Mouse (Mus musculus) heart, postnatal 25 days (tissue): ENCODE measurements around the gene Usb1. TPM values are rescaled to one million over a fixed set of nuclear protein-coding genes. Genes with fewer than 3 reads are reported as not detected.

ENCODE experiments used
- DNase-seq: peaks from one replicate; pipeline ENCODE4 v3.0.0; 2022; ENCODE audit warnings: low spot score
- intact Hi-C: fragments of 180-260 bp; cut with DNase I; formaldehyde crosslinking; loops from one replicate; pipeline ENCODE4 v1.15.1; 2025
- total RNA-seq, 2 experiments: library from RNA; stranded (reverse); gene quantifications; 2 replicates each; pipeline ENCODE4 v1.2.3; 2021

The Usb1 gene
- total RNA-seq, 2 experiments from 2014 or later: 14.2 to 16.6 TPM

- intact Hi-C loops: loop anchor here (1.0 to 2.0 kb wide), 2 partner anchors 36 to 77 kb away; no protein-coding TSS in a partner anchor
- DNase-seq: no peak
These were observed 846 bp upstream of the Usb1 start for GRCm38 (mm10) chr8:95331156-95331719.

DNA sequence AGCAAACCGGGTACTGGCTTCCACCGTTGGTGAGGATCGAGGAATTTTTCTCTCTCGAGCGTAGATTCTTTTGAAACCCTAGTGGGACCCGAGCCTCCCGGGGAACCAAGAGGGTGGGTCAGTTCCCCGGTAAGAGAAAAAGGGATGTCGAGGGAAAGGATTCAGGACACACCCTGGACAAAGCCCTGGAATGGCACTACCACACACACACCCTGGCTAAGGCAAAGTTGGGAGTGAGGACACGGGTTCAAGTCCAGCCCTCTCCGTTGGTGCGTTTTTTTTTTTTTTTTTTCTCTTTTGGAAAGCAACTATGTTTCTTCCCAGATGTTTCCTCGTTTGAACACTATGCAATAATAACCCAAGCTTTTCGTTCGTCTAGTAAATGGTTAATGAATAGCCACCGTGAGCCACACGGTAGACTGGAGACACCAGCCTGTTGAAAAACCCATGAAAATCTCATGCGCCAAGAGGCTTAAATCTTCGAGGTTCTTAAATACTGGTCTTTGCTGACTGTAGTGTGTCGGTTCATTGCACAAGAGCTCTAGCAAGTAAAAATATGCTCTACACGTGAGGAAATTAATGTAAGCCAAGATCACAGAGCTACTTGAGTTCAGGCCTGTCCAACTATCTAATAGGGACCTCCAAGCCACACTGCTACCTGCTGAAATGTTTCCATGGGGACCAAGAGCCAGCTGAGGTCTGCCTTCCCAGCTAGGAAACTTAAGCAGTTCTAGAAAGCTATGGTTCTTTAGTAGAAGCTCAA is 534 bp downstream of the Usb1 start:
- no peak for DNase-seq
- intact Hi-C loops: no loop called here

DNA sequence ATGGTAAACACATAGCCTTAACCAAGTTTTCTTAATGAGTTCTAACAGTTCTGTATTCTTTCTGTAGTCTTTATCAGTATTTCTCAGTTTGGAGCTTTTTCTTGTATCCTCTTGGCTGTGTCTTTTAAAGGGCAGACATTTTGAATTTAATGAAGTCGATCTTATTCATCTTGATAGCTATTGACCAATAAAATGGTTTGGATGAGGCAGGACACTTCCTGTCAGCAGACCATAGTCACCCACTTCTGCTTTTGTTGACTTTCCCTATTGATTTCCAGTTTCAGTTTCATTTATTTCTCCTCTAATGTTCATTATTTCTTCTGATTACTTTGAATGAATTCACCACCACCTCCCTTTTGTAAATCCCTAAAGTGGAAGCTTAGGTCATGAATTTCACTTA is 3.6 kb downstream of the Usb1 start:
- DNase-seq: no peak
- intact Hi-C loops: no loop called here

DNA sequence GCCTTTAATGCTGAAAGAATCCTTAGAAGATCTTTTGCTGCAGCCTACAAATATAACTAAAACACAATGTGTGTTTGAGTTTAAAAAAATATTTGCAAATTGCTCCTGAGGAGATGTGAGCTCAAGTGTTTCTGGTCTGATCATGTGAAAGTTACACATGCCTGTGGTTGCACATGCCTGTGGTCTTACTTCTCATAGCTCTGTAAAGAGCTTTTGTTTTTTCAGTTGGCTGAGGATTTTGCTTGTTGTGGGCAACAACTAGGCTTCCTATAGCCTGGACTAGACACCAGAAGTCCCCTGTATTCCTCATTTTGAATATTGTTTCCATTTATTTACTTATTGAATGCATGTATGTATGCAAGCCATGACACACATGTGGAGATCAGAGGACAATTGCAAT is 4.3 kb downstream of the Usb1 start:
- no peak for DNase-seq
- intact Hi-C loops: no loop called here

GRCm38 (mm10) chr8:95341721-95342120 is 9.6 kb downstream of the Usb1 start:
- no peak for DNase-seq
- intact Hi-C loops: no loop called here

GRCm38 (mm10) chr8:95344668-95345067 is 12.6 kb downstream of the Usb1 start:
- intact Hi-C loops: loop anchor here (5.0 kb wide), 4 partner anchors 108 to 258 kb away; no protein-coding TSS in a partner anchor
- DNase-seq: no peak

DNA sequence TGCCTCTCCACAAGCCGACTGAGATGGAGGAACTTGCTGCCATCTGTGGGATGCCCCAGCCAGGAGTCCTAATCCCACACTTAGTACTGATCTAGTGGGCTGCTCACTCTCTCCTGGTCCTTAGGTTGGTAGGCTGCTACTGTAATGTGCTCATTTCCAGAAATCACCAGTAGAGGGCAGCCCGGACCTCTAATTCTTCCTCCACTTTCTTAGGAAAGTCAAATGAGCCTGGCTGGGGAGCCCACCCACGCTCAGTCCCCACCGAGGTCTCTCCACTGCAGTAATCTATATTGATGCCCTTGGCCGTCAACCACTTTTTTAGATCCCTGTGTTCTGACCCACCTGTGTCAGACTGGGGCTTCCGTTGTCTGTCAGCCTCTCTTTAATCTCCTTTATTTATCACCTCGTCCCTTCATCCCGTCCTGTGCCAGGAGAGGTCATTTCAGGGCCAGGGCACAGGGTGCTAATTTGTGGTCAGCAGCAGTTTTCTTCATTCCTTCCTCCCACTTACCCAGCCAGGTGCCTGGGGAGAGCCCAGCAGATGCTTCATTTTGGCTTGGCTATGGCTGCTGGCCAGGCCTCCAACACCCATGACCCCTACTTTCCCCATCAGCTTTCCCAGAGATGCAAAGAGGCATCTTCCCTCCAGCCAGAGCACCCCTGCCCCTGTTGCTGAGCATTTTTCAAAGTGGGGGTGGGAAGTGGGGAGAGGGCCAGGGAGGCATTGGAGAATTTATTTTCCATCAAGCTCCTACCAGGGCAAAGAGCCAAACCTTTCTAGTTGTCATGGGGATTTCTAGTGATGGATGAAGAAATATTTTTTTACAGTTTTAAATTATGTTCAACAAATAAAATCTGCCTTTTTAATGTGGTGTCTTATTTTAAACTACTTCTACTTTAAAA is 14.8 kb downstream of the Usb1 start:
- intact Hi-C loops: loop anchor here (1.0 to 5.0 kb wide), 6 partner anchors 83 to 350 kb away; no protein-coding TSS in a partner anchor
- DNase-seq: no peak

DNA sequence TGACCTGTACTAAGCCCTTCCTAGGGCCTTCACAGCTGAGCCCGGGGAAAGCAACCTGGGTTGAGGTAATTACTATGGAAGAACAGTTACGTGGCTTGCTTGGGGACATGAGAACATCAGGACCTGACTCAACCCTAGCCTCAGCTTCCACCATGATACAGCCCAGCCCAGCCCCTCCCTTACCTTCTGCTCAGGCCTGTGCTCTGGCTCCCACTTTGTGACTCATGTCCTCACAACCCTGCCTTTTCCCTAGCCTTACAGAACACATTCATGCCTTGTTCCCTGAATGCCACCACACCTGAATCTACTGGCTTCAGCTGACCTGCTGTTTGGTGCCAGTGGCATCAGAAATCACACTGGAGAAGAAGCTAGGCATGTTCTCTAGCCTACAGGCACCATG is 16.3 kb downstream of the Usb1 start:
- no peak for DNase-seq
- intact Hi-C loops: loop anchor here (5.0 kb wide), 4 partner anchors 104 to 254 kb away; no protein-coding TSS in a partner anchor

- intact Hi-C loops: loop anchor here (5.0 kb wide), 4 partner anchors 103 to 253 kb away; no protein-coding TSS in a partner anchor
- no peak for DNase-seq
These were observed 16.9 kb downstream of the Usb1 start for GRCm38 (mm10) chr8:95348811-95349630.

- intact Hi-C loops: loop anchor here (1.0 to 5.0 kb wide), 2 partner anchors 41 to 82 kb away; no protein-coding TSS in a partner anchor
- no peak for DNase-seq
These were observed 19.4 kb downstream of the Usb1 start for GRCm38 (mm10) chr8:95351461-95351860.

- intact Hi-C loops: loop anchor here (2.0 to 5.0 kb wide), 3 partner anchors 20 to 76 kb away; no protein-coding TSS in a partner anchor
- DNase-seq: peak; percentile 73
These were observed 20.2 kb downstream of the Usb1 start, which contains the start of gene Mmp15 for GRCm38 (mm10) chr8:95352151-95352870. Gene Mmp15 (plus strand): TSS chr8:95352268.

GRCm38 (mm10) chr8:95352871-95353866 is 21.1 kb downstream of the Usb1 start:
- intact Hi-C loops: loop anchor here (2.0 to 5.0 kb wide), 3 partner anchors 20 to 76 kb away; no protein-coding TSS in a partner anchor

GRCm38 (mm10) chr8:95354606-95355005 is 22.5 kb downstream of the Usb1 start:
- DNase-seq: no peak
- intact Hi-C loops: loop anchor here (5.0 kb wide), 1 partner anchor 38 kb away; no protein-coding TSS in a partner anchor

More at GRCm38 (mm10) chr8:95352871-95353866, 21.1 kb downstream of the Usb1 start:
- DNase-seq: peak; percentile 22

DNA sequence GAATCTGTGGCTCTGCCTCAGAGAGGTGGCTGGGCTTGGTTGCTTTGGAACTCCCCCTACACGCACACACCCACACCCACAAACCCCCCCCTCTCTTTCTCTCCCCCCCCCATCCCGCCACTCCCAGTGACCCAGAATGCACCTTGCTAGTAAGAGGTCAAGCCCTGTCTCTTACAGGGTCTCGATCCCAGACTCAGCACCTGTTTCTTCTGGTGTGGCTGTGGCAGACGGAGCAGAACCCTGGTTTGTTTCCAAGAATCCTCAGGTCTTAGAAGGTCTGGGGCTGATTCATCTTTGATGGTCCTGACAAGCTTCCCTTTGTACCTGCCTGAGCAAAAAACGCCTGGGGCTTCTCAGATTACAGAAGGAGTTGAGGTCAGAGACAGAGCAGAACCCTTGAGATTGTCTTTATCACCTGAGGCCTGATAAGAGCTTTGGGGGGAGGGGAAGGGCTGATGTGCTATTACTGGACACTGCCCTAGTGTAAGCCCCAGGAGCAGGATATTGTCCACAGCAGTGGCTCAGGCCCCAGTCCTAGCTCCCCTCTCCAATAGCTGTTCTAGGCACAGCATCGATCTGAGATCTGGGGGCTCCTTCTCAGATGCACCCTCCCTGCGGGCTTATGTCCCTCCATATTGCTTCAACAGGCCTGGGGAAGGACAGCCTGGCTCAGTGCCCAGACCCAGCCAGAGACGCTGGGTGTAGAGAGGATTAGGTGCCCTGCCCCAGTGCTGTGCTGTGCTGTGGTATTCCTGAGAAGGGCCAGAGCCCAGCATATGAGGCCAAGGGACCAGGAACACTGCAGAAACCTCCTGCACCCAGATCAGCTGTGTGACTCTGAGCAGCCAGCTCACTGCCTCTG is 26.7 kb downstream of the Usb1 start:
- intact Hi-C loops: no loop called here
- DNase-seq: no peak

GRCm38 (mm10) chr8:95360181-95361015 is 28.3 kb downstream of the Usb1 start:
- no peak for DNase-seq
- intact Hi-C loops: no loop called here

DNA sequence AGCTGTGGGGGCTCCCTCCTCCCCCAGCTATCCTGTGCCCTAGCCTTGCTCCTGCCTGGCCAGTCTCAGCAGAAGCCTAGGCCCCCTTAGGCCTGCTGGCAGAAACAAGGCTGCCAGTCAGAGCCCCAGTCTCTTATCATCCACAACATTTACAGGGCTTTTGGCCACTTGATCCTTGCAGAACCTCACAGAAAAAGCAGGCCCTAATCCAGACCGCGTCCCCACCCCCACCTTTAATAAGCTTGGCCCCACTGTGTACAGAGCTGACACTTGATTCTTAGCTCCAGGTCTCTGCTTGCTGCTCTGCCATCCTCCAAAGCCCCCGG is 28.9 kb downstream of the Usb1 start:
- intact Hi-C loops: no loop called here
- DNase-seq: no peak
